Mouse (Mus musculus): ENCODE results near the gene Tgds.
"Not testable (repeated sequence)": the region's sequence is repeated elsewhere in the genome, so short reads cannot be mapped to it uniquely, and the experiment has no call there.

The Tgds gene

GRCm38 (mm10) chr14:118132642-118132977 lies at the start of gene Tgds:
Tgds (minus strand) TSS chr14:118132755.
- peak; percentile 99 for DNase-seq (ENCODE audit: low read depth, low spot score)

DNA sequence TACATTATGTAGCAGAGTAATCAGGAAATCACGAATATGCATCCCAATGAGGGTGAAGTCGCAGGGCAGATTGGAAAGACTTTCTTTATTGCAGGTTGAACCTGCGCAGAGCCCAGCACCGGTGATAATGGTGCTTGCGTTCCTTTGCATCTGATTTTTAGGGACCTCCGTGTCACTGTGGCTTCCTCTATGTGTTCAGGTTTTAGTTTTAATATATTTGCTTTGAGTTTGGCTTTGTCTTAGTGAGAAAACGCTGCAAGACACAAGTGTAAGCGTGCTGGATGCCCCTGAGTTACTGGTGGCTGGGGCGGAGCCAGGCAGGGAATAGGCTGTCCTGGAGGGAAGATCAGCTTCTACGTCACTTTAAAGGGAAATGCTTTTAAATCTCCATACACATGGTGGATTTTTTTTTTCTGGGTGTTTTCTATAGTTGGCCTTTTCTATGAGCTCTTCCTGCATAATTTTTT lies 48.2 kb upstream of the Tgds start:
- DNase-seq (ENCODE audit: low read depth, low spot score) = no peak

- no peak for DNase-seq (ENCODE audit: low read depth, low spot score)
These were observed 47.6 kb upstream of the Tgds start for GRCm38 (mm10) chr14:118180117-118180557.

DNA sequence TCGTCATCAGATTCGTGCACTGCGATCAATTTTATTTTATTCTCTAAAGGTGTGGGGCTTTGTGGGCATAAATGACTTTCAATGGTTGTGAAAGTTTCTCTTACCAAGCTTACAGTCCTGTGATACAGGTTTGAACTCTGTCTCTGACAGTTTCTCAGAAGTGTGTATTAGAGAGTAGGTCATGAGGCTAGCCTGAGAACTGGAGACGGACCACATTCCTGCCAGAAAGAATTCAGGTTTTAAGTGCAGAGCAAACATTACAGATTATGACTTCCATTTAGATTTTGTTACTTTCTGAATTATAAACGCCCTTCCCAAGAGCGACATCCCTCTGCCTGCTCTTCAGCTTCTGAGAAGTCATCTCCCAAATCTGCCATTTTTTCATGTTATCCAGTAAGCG lies 47.1 kb upstream of the Tgds start:
- DNase-seq (ENCODE audit: low read depth, low spot score) = no peak

DNA sequence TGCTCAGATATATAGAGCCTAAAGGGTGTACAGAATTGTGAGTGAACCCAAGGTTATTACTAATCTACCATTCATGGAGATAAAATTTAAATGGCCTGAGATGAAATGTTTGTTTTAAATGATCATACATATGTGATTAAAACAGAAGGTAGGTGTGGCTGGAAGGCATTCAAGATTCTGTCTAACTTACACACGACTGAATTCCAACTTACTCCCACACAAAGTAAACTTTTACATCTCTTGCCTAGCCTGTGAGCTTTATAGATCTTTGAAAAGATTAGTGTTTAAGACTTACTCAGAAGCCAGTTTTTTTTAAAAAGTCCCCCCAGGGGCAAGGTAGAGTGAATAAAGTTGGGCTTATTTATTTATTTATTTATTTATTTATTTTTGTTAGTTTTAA lies 46.7 kb upstream of the Tgds start:
- DNase-seq (ENCODE audit: low read depth, low spot score) = no peak

GRCm38 (mm10) chr14:118175694-118176085 lies 43.1 kb upstream of the Tgds start:
- no peak for DNase-seq (ENCODE audit: low read depth, low spot score)

- no peak for DNase-seq (ENCODE audit: low read depth, low spot score)
These were observed 42.6 kb upstream of the Tgds start for GRCm38 (mm10) chr14:118175071-118175693.

- no peak for DNase-seq (ENCODE audit: low read depth, low spot score)
These were observed 41.1 kb upstream of the Tgds start for GRCm38 (mm10) chr14:118173590-118174203.

DNA sequence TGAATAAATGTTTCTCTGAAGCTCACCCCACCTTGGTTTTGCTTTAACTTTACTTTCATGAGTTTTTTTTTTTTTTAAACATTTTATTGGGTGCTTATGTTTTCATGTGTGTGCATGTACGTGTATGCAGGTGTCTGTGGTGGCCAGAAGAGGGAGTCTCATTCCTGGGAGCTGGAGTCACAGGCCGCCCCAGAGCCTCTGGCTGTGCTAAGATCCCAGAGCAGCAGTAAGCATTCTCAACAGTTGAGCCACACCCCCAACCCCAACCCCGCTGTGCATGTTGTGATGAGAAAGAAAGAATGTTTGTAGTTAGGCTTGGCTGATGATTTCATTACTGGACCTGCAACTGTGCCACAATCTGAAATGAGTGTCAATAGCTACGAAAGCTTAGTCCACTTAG lies 36.2 kb upstream of the Tgds start:
- DNase-seq (ENCODE audit: low read depth, low spot score) = no peak

DNA sequence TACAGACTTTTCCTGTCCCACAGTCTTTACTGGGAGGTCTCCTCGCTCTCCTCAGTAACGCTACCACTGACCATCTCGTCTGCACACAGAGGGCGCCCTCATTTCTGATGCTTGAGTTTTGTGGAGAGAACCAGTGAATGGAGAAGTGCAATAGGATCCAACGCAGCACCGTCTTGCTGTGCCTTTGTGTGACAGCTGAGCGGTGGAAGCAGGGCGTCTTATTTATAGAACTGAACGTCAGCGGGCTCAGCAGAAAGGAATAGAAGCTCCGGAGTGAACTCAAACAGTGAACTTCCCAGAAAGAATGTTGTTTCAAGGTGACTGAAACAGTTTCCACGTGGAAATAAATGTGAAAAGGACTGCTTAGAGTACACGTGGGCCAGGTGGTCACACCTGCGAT lies 30.1 kb upstream of the Tgds start:
- no peak for DNase-seq (ENCODE audit: low read depth, low spot score)

DNA sequence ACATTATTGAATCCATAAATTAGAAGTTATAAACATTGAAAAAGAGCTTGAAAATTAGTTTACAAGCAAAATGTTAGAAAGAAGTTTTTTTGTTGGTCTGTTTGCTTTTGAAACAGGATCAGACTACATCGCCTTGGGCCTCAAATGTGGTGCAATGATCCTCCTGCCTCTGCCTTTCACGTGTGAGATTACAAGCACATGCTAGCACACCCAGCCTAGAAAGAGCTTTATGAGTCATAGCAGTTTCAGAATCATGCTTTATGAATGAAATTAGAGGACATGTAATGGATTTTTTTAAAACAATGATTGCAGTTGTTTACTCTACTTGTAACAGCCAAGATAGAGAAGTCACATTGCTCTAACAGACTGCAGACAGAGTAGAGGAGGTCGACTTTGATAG lies 29.2 kb upstream of the Tgds start:
- no peak for DNase-seq (ENCODE audit: low read depth, low spot score)

- DNase-seq (ENCODE audit: low read depth, low spot score) = no peak
These were observed 24.6 kb upstream of the Tgds start for GRCm38 (mm10) chr14:118157146-118157545.

DNA sequence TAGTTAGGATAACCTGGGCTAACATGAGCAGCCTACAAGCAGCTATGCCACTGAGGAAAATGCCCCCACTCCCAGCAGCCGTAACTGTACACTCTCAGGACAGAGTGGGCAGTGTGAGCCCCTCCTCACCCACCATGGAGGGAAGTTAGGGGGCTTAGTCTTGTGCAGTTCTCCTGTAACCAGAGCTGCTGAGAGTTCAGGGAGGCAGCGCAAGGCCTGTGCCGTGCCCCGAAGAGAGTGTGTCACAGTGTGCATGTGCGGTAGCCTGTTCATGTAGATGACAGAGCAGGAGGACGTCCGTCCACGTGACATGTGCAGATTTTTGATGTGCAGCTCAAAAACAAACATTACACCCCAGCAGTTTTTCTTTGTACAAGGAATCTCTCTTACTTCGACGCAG lies 24.2 kb upstream of the Tgds start:
- no peak for DNase-seq (ENCODE audit: low read depth, low spot score)

DNA sequence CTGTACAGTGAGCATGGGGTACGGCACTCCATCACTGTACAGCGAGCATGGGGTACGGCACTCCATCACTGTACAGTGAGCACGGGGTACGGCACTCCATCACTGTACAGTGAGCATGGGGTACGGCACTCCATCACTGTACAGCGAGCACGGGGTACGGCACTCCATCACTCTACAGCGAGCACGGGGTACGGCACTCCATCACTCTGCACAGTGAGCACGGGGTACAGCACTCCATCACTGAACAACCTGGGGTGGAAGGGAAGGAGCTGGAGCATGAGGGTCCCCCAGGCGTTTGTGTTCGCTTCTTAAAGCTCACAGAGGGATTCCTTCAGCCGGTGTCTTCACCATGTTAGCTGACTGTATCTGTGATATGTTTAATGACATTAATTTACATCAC lies 23.5 kb upstream of the Tgds start:
- not testable (repeated sequence) for DNase-seq (ENCODE audit: low read depth, low spot score)

DNA sequence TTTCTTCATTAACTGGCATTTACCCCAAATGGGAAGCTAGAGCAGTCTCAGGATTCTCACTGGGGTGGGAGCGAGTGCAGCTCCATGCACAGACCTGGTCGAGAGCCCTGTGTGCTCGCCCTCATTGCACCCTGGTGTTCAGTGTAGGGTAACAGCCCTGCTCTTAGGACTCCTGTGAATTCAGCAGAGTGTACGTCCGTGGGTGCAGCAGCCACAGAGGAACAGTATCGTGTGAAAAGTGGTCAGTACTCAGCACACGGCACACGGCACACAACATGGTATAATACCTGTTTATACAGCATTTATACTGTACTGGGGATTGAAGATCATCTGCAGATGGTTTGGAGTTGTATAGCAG lies 19.7 kb upstream of the Tgds start:
- no peak for DNase-seq (ENCODE audit: low read depth, low spot score)

- no peak for DNase-seq (ENCODE audit: low read depth, low spot score)
These were observed 19.2 kb upstream of the Tgds start for GRCm38 (mm10) chr14:118151651-118152293.

GRCm38 (mm10) chr14:118150656-118151551 lies 18.3 kb upstream of the Tgds start:
- DNase-seq (ENCODE audit: low read depth, low spot score) = no peak

- no peak for DNase-seq (ENCODE audit: low read depth, low spot score)
These were observed 16.0 kb upstream of the Tgds start for GRCm38 (mm10) chr14:118148554-118148953.

- no peak for DNase-seq (ENCODE audit: low read depth, low spot score)
These were observed 15.5 kb upstream of the Tgds start for GRCm38 (mm10) chr14:118148046-118148445.

- DNase-seq (ENCODE audit: low read depth, low spot score) = no peak
These were observed 9.7 kb upstream of the Tgds start for GRCm38 (mm10) chr14:118142283-118142682.

- no peak for DNase-seq (ENCODE audit: low read depth, low spot score)
These were observed 4.9 kb upstream of the Tgds start for GRCm38 (mm10) chr14:118137487-118137886.

- peak; percentile 94 for DNase-seq (ENCODE audit: low read depth, low spot score)
These were observed 4.3 kb upstream of the Tgds start, which contains the start of gene Gpr180 for GRCm38 (mm10) chr14:118136744-118137452. Gpr180 (plus strand) TSS chr14:118137158.

All from brain, embryonic 18.5 days (tissue).